Mouse (Mus musculus): ENCODE results near the gene Micu2.
"Not testable (repeated sequence)": the region's sequence is repeated elsewhere in the genome, so short reads cannot be mapped to it uniquely, and the experiment has no call there.

Micu2 gene

DNA sequence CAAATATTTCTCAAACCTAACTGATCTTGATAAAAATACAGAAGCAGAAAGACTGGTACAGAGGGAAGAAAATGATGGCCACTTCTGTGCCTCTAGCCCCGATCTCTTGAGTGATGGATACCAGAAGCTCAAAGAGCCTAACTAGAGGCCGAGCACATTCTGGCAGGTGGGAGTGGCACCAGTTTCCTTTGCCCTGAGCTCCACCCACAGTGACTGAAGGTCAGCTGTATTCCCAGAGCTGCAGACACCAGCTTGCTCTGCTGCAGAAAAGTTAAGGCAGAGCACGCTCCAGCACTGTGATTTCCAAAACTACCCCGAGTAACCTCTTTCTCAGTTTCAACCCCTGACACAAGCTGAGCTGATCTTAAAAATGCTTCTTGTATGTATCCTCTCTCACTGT lies 37.2 kb downstream of the Micu2 start:
- no peak for DNase-seq (ENCODE audit: low read depth, low spot score)

DNA sequence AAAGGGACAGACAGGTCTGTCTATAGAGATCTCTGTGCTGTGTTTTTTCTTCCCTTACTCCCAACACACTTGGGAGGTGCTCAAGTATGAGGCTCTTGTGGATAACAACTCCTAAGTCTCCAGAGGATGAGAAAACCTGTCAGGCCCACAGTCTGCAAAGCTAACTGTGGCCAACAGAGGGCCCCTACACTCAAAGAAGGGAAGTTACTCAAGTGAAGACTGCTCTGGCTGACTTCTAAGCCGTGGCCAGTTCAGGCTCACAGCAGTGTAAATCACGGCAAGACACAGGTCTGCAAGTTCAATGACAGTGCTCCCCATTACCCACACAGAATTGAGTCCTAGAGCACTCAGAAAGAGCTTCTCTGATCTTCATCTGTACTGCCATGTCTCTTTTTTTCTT lies 48.0 kb downstream of the Micu2 start:
- DNase-seq (ENCODE audit: low read depth, low spot score): peak; percentile 62

DNA sequence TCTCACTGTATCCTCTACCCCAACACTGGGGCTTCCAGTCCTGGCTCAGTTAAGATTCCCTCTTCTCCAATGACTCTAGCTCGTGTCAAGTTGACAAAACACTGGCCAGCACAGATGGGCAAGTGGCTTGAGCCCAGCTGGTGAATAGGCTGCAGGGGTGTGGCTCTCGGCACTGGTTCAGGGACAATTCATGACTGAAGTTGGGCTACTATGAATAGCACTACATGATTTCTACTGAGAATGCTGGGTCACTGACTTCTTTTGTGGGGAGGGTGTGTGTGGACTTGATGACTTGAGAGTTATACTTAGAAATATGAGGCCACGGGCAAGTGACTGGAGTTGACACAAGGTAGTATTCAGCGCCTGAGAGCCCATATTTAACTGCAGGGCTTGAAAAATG lies 53.2 kb downstream of the Micu2 start:
- DNase-seq (ENCODE audit: low read depth, low spot score): peak; percentile 27

DNA sequence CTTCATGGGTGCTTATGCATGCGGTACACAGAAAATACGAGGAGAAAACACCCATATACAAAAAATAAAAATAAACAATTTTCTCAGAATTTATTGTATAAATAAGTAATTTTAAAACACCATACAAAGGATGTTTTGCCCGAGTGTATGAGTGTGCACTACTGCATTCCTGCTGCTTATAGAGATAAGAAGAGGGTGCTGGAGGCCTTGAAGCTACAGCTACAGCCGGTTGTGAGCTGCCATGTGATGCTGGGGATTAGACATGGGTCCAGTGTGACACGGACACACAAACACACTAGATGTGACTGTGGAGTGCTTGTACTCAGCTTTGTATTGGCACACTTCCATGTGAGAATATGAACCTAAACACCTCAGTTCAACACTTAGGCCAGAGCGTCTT lies 61.8 kb downstream of the Micu2 start:
- DNase-seq (ENCODE audit: low read depth, low spot score): no peak

DNA sequence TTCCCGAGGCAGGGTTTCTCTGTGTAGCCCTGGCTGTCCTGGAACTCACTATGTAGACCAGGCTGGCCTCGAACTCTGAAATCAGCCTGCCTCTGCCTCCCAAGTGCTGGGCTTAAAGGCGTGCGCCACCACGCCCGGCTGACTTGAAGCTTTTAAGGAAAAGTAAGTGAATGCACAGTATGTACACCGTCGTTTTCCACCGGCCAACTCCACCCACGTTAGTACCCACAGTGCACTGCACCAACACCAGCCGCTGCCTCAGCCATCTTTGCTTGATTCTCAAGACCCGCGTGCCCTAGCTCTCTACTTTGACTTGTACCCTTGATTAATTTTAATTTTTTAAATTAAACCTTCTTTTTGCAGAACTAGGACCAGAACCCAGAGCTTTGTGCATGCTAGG lies 64.4 kb downstream of the Micu2 start:
- no peak for DNase-seq (ENCODE audit: low read depth, low spot score)

DNA sequence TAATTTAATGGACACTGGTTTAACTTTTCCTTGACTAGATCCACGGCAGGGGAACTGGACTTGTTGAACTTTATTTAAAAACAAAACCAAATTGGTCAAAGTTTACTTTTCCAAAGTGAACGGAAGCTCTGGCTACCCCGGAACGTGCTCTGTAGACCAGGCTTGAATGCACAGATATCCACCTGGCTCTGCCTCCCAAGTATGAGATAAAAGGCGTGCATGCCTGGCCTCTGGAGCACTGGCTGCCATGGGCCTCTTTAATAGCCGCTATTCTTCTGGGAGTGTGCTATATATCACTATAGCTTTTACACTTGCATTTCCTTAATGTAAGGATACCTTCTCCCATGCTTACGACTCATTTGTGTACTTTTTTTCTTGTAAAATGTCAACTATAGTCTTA lies 65.5 kb downstream of the Micu2 start:
- DNase-seq (ENCODE audit: low read depth, low spot score): no peak

DNA sequence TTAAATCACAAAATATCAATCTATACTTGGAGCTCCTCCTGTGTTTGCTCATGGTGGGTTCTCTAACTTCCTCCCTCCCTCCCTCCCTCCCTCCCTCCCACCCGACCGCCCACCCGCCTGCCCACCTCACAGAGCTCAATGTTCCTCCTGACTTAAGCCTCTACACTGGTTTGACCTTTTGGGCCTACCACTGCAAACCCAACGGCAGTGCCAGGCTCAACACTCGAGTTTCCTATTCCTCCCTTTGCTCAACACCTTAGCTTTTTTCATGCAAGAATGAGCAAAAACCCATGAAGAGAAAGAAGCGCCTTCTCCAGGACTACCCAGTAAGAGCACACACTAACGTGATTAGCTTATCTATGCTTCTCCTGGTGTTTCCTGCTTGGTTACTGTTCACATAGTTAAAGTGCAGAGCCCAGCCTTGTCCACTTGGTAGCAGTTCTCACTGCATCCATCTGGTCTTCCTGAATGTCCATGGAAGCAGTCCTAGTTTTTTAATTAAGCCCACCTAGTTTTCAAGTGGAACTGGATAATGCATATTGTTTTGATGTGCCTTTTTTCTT lies 66.1 kb downstream of the Micu2 start:
- no peak for DNase-seq (ENCODE audit: low read depth, low spot score)

DNA sequence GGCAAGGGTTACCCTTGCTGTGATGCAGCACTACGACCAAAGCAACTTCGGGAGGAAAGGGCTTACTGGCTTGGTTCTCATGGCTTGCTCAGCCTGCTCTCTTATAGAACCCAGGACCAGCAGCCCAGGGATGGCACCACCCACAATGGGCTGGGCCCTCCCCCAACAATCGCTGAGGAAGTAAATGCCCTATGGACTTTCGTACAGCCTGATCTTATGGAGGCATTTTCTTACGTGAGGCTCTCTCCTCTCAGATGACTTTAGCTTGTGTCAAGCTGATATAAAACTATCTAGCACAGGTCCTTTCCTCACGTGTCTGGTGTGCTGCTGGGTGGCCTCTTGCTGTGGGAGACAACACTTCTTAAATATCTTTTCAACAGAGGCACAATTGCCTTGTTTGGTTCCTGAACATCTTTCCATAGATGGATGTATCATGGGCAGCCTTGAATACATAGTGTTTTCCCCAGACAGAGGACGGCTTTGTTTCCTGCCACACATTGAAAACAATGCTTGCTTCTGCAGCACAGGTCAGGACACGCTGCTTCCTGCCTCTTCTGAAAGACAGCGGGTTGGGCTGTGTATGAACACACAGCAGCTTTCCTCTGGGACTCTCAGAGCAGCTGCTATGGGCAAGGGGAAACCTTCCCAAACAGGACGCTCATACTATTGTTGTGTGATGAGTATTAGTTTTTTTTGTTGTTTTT lies 77.5 kb downstream of the Micu2 start:
- peak; percentile 89 for DNase-seq (ENCODE audit: low read depth, low spot score)

DNA sequence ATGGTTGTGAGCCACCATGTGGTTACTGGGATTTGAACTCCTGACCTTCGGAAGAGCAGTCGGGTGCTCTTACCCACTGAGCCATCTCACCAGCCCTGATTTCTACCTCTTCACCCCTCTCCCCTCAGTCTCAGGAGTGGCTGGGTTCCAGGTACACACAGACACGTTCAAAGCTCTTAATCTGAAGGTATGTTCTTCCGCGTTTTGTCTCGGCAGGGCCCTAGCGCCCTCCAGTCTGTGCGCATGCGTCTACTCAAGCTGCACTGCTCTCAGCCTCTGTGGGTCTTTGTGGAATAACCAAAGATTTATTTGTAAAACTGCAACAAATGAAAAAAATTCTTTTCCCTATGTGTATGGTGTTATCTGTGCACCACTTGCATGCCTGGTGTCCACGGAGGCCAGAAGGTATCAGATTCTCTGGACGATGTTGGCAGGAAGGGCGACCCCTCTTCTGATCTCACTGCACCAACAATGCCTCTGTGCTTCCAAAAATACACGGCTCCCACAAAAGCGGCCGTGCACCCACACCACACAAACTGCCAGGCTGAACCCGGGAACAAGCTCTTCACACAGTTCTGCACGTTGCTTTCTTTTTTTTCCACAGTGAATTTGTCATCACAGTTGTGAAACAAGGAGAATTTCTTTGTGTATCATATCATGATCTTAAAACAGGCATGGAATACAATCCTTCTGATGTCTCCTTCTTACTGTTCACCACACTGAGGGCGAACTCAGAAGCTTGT lies 78.3 kb downstream of the Micu2 start:
- peak; percentile 73 for DNase-seq (ENCODE audit: low read depth, low spot score)

DNA sequence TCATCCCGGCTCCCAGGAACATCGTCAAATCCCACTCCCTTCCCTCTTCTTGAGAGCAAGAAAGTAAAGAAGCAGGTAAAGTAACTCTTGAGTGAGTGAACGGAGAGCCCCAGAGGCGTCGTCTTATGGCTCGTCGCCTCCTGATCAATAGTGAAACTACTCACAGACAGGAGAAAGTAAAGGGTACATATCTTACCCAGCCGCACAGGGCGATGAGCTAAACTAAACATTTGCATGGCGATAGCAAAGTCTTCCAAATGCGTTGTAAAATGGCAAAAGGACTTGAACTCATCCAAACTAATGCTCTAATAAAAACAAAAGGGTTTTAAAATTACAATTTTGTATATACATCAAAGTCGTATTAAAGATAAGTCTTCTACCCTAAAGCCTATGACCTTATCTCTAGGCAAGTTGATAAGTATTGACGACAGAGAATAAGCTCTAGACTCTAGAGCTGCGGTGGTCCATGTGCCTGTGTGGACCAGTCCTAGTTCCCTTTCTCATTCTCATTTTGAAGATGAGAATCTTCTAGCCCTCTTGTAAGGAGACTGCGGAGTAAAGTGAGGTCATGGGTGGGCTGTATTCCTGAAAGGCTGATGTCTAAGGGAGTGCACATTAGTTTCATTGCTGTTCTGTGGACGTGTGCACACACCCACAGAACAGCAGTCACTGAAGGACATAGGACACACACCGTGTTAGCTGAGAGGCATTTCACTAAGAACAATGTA lies 79.8 kb downstream of the Micu2 start:
- DNase-seq (ENCODE audit: low read depth, low spot score): no peak

DNA sequence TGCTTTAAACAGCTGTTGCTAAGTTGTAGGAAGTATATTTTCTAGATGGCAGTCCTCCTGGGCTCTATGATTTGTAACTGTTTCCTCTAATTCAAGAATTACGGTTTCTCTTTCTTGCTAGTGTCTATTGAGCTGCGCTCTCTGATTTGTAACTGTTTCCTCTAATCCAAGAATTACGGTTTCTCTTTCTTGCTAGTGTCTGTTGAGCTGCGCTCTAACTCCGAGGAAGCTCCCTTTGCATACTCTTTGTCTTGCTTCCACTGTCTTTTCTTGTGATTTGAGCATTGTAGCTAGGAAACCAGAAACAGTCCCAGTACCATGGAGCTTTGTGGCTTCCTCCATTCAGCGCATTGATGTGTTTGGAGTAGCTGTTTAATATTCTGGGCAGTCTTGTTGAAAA lies 83.7 kb downstream of the Micu2 start:
- DNase-seq (ENCODE audit: low read depth, low spot score): no peak

DNA sequence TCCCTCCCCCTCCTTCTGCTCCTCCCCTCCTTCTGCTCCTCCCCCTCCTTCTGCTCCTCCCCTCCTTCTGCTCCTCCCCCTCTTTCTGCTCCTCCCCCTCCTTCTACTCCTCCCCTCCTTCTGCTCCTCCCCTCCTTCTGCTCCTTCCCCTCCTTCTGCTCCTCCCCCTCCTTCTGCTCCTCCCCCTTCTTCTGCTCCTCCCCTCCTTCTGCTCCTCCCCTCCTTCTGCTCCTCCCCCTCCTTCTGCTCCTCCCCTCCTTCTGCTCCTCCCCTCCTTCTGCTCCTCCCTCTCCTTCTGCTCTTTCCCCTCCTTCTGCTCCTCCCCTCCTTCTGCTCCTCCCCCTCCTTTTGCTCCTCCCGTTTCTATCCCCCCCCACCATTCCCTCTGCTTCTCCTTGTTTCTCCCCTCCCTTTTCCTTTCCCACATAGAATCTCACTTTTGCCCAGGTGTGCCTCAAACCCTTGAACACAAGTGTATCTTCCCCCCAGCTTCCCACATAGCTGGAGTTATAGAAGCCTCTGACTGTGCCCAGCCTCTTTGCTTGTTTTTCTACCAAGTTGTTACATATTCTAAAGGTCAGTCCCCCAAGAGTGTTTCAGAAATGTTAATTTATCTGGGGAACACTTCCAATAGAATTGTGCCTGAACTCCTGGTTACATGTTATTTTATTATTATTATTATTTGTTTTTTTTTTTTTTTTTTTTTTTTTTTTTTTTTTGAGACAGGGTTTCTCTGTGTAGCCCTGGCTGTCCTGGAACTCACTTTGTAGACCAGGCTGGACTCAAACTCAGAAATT lies 86.7 kb downstream of the Micu2 start:
- DNase-seq (ENCODE audit: low read depth, low spot score): not testable (repeated sequence)

DNA sequence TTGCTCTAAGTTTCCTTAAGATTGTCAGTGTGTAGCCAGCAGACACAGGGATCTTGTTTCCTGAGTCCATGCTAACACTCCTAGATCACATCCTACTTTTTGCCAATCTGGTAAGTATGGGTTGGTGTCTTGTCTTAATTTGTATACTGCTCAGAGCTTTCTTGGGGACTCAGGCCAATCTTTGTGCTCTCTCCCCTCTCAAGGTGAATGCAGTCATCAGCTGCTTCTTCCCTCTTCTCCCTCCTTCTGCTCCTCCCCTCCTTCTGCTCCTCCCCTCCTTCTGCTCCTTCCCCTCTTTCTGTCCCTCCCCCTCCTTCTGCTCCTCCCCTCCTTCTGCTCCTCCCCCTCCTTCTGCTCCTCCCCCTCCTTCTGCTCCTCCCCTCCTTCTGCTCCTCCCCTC lies 87.3 kb downstream of the Micu2 start:
- DNase-seq (ENCODE audit: low read depth, low spot score): not testable (repeated sequence)

DNA sequence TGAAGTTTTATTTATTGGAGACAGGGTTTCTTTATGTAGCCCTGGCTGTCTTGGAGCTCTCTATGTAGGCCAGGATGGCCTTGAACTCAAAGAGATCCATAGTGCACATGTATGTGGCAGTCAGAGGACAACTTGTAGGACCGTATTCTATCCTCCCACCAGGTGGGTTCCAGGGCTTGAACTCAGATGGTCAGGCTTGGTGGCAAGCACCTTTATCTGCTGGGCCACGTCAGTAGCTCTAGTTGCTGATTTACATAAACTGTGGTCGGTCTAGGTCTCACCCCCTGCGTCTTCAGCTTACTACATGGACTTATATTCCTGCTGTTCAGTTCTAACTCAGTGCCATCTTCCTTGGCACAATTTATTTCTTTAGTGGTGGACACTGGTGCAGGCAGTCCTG lies 87.7 kb downstream of the Micu2 start:
- no peak for DNase-seq (ENCODE audit: low read depth, low spot score)

DNA sequence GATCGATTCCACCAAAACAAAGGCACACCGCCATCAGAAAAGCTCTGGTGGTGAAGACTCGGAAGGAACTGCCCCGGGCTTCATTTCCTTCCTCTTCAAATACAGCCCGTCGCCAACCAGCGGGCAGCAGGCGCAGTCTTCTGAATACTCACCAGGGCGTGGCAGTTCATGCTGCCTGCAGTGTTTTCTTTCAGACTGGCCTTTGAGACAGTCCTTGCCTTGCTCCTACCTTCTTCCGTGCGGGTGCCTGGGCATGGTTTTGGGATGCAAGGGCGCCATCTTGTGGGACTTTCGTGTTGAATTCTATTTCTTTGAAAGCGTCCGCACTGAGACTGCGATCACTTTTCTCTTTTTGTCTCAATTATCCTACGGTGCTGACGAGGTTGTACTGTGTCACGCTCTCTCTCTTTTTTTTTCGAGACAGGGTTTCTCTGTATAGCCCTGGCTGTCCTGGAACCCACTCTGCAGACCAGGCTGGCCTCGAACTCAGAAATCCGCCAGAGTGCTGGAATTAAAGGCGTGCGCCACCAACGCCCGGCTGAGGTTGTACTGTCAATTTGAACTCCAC lies 88.5 kb downstream of the Micu2 start:
- peak; percentile 93 for DNase-seq (ENCODE audit: low read depth, low spot score)

DNA sequence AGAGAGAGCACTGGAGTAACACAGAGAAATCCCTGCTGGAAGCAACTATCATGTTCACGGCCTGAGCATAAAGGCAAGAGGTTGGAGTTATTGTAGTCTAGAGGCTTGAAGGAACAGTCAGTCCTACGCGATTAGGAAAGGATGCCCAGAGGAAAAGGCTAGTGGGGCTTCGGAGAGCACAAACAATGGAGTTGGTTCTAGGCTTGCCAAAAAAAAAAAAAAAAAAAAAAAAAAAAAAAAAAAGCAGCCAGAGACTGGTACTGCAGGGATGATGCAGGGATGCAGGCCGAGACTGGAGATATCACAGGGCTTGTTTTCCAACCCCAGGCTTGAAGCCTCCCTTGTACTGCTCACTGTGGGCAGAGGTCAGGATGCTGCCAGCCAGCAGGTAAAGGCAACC lies 89.8 kb downstream of the Micu2 start:
- DNase-seq (ENCODE audit: low read depth, low spot score): peak; percentile 80

DNA sequence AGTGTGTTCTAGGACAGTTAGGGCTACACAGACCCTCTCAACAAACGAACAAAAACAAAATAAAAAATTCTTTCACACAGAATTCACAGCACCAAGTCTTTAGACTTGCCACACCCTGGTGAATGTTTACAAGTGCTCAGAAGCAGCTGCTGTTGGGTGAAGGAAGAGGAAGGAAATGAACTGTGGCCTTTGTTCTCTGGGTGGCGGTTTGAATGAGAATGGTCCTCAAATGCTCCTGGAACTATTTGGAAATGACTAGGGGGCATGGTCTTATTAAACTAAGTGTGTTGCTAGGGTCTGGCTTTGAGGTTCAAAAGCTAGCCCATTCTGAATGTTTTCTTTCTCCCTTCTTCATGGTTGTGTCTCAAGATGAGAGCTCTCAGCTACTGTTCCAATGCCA lies 90.6 kb downstream of the Micu2 start:
- DNase-seq (ENCODE audit: low read depth, low spot score): no peak

DNA sequence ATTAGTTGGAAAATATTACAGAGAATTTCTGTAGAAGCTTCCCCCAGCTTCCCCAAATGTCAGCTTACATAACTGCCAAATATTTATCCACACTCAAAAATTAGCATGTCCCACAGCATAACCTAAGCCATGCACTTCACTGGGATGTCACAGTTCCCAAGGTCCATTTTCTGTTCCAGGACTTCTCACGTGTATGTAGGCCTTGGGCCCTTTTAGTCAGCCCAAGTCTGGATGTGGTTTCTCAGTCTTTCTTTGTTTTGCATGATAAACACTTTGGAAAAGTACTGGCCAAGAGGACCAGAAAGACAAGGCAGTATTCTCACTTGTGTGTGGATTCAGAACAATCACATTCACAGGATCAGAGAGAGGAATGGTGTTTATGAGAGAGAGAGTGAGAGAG lies 97.1 kb downstream of the Micu2 start:
- peak; percentile 48 for DNase-seq (ENCODE audit: low read depth, low spot score)

DNA sequence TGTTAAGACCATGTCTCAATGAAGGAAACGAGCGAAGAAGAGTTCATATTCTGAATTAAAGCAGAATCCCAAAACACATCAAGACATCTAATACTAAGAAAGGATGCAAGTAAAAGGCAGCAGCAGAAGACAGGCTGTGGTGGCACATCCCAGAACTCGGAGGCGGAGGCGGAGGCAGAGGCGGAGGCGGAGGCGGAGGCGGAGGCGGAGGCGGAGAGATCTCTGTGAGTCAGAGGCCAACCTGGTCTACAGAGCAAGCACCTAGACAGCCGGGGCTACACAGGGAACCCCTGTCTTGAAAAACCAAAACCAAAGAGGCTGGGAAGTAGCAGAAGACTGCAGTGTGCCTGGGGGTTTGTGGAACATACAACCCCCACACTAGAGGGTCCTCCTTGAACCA lies 102.2 kb downstream of the Micu2 start:
- DNase-seq (ENCODE audit: low read depth, low spot score): no peak

DNA sequence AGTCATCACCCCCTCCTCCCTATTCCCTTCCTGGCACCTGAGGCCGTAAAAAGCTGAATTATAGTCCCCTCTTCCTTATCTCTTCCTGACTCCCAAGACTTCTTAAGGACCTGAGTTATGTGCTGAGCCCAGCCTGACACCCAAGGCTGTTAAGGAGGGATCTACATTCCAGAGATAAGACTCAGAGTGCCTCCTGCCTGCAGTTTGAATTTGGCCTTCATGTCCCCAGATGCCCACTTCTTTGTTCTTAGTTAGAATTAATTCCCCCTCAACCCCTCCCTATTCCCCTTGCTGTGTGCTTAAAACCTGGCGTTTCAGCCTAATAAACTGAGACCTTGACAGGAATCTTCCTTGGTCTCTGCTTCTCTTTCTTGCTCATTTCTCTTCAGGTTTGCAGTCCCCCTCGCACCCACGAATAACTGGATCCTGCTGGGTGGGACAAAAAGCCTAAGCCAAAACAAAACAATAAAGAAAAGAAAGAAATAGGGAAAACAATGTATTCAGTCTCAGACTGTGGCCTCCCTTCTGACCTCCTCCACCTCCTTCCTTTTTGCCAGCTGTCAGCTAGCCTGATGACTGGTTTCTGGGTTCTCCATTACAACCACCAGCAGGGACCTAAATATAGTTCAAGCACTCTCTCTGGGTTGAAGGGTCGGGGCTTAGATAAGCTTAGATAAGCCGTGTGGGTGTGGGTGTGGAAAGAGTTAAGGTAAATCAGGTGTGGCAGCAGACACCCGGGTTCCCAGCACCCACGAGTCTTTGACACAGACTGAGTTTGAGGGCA lies 102.8 kb downstream of the Micu2 start:
- not testable (repeated sequence) for DNase-seq (ENCODE audit: low read depth, low spot score)
